Mouse (Mus musculus) NIH3T3 (cell line): ENCODE data around the gene Ppm1h.

Experiments used
- DNase-seq: peaks from one replicate; pipeline ENCODE4 v3.0.0-alpha.2; 2012; ENCODE audit warnings: low read depth

Ppm1h gene

DNA sequence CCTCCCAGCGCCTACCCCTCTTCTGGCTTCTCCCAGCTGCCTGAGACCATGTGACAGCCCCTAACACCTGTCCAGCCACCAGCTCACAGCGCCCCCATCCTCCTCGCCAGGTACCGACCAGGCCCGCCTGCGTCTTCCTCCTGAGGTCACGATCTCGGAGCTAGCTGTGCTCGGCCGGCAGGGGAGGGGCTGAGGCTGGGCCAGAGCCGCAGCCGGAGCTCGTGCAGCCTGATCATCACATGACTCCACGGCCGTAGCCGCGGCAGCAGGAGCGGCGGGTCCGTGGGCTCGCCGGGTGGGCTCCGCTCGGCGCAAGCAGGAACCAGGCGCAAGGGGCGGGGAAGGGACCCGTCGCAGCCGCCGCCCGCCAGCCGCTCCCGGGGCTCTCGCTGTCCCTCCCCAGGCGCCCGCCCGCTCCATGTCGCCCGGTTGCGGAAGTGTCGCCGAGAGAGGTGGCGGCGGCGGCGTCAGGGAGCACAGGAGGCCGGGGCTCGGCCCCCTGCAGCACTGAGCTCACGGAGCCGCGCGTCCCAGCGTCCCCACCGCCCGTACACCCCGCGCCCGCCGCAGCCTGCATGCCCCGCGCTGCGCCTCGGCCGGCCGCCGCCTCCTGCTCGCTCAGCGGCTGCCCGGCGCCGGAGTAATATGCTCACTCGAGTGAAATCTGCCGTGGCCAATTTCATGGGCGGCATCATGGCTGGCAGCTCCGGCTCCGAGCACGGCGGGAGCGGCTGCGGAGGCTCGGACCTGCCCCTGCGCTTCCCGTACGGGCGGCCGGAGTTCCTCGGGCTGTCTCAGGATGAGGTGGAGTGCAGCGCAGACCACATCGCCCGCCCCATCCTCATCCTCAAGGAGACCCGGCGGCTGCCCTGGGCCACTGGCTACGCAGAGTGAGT lies at the start of gene Ppm1h:
Ppm1h (plus strand) TSS at position 222 of the 896 bp plus-strand sequence.
- peak; percentile 29 for DNase-seq

DNA sequence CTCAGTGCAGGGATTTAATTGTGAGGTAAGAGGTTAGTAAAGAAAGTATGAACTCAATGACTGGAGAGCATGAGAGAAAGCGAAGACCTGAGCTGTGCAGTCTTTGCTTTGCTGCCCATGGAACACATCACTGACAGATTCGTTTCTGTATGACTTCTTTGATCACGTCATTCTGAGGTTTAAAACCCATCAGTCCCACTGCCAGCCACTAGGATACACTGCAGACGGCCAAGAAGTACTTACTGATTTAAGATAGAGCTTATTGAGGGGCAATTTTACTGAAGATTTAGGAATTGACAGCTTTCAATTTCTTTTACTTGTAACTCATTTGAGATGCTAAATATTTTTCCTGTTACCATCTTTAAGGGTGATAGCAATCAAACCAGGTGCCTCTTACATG lies 49.6 kb upstream of the Ppm1h start:
- no peak for DNase-seq

DNA sequence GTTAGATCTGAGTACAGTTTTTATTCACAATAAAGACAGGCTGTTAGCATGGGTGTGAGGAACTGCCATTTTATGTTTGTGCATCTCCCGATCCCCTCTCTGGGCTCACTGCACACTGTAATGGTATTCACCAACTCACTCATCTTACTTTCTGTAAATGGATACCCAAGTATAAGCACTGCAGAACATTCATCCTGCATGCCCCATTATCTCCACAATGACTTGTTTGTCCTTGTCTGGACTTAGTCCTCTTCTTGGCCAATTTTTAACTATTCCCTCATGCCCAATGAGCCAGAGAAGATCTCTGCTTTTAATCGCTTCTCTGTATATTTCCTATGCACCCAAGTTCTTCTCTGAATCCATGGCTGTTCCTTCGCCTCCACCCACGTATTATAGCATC lies 38.7 kb upstream of the Ppm1h start:
- no peak for DNase-seq

DNA sequence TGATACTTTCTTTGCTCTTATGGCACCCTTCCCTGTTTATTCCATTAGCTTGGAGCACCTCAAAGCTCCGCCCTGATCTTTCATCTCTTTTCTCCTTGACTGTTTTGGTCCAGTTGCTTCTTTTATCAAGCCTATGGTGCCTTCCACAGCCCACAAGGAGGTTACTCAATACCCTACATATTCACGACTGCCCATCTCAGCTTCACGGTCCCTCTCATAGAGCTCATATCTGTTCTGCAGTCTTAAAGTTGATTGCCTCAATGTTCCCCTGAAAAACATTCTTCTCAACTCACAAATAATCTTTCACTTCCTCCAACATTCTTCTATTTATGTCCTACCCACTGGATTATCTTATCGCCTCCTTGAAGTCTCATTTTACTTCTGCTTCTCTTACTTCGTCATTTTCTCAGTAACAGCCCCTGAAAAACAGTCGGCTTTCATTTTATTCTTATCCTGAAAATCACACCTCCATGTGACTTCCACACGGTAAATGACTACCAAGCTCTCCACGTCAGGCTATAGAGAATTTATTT lies 37.2 kb upstream of the Ppm1h start:
- DNase-seq = no peak

DNA sequence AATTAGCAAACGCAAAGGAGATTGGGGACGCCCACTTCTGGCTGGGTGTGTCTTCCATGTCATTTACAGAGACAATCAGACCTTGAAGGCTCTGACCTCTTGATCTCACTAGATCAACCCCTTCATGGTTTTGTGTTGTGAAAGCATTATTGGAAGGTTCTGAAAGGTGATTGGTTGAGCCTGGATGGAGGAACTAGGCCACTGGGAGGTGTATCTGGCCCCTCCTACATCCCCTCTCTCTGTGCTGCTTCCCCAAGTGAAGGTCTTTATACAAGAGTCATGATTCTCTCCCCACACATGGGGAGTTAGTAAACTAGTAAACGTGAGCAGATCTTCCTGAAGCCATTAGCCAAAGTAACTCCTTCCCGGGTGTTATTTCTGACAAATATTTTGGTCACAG lies 36.4 kb upstream of the Ppm1h start:
- DNase-seq = no peak

DNA sequence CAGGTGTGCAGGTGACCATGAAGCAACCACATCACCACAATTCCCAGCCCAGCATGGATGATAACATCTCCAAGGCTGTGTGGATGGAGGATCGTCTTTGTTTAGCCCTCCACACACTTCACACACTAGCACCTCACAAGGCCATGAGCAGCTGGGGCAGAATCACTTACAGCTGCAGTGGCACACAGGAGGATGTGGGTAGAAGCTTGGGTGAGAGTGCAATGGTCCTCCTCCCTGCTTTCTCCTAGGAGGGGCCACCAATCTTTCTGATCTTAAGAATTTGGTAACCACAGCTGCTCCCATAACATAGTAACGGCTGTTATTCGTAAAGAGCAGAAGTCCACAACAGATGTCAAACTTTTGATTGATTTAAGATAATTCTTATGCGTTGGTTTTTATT lies 26.6 kb upstream of the Ppm1h start:
- DNase-seq = no peak

DNA sequence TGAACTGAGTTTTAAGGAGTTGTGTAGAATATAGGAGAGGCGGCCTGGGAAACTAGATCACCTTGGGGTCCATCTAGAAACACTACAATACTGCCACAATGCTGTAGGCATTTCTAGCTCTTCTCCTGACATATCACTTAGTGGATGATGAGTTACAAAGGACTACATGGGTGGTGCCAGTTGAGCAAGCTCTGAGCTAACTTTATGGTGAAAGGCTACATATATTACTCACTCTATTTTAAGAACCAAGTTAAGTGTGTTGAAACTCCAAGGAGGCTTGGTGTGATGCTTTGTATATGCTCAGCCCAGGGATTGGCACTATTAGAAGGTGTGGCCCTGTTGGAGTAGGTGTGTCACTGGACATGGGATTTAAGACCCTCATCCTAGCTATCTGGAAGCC lies 26.0 kb upstream of the Ppm1h start:
- no peak for DNase-seq

DNA sequence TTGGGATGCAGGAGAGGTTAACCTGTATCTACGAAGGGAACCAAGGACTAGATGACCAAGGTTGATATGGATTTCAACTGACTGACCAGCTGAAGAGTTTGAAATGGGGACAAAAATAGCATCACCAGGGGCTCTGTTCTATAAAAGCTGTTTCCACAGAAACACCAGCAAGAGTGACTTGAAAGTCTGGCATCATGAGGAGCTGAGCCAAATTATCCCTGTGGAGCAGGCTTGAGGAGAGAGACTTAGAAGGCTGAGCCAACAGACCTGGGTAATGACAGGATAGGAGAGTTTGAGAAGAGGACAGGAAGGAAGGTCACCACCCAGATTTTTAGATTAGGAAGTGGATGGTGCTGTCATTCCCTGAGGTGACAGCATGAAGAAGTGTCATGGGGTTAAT lies 12.9 kb upstream of the Ppm1h start:
- DNase-seq = no peak

DNA sequence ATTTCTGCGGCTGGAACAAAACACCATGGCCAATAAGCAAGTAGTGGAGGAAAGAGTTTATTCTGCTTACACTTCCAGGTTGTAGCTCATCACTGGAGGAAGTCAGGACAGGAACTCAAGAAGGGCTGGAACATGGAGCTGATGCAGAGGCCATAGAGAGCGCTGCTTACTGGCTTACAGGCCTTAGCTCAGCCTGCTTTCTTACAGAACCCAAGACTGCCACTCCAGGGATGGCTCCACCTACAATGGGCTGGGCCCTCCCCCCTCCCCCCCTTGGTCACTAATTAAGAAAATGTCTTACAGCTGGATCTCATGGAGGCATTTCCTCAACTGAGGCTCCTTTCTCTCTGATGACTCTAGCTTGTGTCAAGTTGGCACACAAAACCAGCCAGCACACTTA lies 7.3 kb upstream of the Ppm1h start:
- no peak for DNase-seq

DNA sequence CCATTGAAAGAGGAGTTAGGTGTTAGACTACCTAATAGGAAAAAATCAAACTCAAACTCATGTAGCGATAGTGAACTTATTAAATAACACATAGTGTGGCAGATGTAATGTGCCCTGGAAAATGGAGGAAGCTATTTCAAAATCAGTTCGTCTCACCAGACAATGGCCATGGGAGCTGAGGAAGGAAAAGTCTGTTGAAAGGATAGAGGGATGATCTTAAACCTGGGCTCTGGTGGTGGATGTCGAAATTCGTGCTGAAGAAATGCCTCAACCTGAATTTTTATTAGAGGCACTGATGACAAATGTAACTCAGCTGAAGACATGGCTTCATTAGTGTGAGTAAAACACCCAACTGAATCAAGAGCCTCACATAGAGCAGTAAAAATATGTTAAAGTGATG lies 6.5 kb upstream of the Ppm1h start:
- DNase-seq = no peak

DNA sequence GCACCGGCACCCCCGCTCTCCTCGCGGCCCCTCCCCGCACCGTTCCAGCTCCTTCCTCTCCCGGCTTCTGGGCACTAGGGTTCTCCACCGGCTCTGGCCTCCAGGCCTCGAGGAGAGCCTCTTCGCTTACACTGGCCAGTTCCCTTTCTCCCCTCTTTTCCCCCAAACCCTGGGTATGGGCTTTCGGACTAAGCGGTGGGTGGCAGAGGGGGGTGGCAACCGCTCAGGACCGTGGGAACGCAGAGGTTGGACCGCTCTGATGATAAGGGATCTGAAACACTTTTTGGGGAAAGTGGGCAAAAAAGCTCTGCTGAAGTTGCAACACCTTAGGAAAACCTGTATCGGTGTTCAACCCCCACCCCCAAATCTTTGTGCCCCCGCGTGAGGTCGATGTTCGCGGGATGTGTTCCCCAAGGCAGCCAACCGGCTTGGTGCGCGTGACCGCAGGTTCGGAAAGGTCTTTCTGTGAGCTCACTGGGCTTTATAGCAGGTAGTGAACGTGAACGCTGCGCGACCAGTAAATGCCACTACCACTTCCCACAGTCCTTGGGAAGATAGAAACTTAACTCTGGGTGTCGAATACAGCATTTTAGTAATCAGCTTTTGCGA lies 979 bp downstream of the Ppm1h start:
- DNase-seq = peak; percentile 11

DNA sequence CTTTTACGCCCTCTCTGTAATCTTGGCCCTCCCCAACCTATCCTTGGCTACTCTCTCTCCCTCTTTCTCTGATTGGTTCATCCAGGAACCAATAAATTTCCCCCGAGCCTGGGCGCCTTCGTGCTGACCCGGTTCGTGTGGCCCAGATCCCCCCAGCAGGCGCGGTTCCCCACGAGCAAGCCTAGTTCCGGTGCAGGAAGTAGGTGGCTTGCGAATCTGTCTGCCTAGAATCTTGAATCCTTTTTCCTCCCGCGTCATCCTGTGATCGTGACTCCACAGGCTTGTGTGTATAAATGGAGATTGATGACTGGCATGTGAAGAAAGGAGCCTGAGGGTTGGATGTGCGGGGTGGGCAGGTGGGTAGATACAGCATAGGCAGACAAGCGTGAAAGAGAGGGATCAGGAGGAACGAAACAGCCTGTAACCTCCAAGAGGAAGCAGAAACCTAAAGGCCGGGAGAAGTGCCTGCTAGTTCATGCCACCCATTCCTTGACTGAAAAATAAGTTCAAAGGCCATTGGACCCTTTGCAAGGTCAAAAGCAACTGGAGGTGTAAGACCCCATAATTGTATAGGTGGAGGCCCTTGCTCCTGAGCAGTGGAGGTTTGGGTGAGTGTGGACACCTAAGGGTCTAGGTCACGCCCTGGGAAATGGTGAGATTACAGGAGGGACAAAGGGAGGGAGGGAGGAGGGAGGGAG lies 2.0 kb downstream of the Ppm1h start:
- DNase-seq = no peak

DNA sequence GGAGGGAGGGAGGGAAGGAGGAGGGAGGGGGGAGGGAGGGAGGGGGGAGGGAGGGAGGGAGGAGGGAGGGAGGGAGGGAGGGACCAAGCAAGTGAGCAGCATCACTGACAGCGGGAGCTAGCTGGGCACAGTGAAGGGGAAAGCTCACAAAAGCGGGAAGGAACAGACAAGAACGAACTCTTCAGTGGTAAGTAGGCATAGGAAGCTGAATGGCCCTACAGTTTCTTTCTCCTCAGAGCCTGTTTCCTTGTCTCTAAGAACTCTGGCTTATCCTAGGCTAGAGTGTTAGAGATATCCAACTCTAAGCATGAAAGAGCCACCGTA lies 2.5 kb downstream of the Ppm1h start:
- no peak for DNase-seq

DNA sequence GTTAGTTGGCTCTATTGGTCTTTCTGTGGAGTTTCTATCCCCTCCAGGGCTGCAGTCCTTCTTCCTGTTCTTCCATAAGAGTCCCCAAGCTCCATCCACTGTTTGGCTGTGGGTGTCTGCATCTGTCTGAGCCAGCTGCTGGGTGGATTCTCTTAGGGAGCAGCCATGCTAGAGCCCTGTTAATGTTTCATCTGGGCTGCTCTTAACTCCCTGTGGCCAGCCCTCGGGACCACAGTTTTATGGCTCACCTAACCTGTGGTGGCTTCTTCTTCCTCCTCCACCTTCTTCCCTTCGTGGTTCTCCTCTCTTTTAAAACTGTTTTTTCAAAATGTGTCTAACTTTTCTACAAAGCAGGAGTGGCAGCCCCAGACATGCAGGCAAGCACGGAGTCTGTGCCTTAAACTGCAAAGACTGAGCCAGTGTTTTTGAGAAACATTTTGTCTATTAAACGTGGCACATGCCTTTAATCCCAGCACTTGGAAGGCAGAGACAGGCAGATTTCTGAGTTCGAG lies 5.3 kb downstream of the Ppm1h start:
- no peak for DNase-seq

DNA sequence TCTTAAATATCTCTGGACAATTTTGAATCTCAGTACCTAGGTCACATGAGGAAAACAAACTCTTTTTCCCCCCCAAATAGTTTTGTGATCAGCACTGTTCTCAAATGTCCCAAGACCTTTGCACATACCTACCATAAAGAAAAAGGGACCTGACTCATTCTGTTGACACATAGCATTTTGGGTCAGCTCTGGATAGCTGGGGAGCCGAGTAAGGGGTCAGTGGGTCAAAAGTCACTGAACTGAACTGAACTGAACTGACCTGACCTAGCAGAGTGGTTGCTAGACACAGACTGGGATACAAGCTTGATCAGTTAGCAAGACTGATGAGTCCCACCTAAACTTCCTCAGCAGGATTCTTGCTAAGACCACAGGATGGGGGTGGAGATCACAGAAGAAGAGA lies 6.7 kb downstream of the Ppm1h start:
- DNase-seq = no peak

DNA sequence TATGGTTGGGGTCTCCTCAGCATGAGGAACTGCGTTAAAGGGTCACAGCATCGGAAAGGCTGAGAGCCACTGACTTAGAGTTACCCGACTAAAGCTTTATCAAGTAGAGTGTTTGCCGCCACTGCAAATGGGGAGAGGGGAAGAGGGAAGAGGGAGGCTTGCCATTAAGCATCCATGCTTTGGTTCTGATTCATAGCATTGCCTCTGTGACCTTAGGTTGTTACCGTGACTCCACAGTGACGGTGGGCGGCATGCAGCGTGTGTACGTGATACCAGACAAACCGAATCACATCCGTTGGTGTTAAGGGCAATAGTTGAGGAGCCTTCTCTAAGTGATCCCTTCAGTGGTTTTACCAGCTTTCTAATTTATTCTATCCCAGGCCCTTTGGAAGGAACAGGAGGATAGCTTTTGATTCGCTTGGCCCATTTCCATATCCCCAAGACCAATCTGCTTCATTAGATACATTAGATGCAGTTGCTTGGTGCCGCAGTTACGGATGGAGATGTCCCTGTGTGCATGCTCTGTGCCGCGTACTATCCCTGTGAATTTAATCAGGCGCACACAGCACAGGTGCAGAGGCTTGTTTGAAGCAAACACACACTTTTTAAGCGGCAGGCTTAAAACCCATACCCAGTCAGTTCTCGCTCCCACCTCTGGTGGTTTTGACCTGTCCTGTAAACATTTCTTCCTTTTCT lies 7.4 kb downstream of the Ppm1h start:
- no peak for DNase-seq

DNA sequence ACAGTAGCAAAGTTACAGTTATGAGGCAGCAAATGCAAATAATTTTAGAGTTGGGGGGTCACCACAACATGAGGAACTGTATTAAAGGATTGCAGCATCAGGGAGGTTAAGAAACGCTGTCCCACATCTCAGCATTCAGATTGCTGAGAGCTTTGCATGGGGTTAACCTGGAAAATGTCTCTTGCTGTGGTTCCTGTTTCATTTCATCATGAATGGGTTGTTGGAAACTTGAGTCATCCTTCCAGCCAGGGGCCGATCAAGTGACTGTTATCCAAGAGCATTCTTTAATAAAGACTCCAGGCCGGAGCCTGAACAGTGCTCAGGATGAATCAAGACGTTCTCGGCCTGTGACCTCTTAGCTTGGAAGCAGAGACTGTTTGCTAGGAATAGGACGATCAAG lies 12.1 kb downstream of the Ppm1h start:
- DNase-seq = peak; percentile 35

DNA sequence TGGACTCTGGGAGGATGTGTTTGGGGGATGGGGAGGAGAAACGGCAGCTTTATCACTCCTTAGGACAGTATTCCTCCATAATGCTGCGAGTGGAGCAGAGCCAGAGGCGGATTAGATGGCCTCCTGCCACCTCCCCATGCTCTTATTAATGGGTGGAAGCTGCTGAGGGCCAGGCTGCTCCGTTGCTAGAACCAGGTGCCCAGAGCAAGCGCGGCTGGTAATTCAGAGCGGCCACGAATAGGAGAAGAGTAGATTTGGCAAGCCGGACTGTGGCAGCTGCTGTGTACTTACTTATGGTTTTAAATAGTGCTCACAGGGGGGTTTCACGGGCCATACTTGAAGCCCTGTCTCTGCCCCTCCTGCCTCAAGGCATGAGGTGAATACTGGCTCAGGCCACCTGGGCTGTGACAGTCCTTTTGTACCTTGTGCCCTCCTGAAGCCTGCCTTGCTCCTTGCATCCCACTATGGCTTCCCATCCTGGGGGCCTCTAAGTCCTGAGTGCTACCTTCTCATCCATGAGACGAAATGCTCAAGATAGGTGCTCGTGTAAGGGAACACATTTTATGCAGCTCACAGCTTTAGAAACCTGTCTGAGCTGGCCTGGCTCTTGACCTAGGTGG lies 14.7 kb downstream of the Ppm1h start:
- DNase-seq = no peak

DNA sequence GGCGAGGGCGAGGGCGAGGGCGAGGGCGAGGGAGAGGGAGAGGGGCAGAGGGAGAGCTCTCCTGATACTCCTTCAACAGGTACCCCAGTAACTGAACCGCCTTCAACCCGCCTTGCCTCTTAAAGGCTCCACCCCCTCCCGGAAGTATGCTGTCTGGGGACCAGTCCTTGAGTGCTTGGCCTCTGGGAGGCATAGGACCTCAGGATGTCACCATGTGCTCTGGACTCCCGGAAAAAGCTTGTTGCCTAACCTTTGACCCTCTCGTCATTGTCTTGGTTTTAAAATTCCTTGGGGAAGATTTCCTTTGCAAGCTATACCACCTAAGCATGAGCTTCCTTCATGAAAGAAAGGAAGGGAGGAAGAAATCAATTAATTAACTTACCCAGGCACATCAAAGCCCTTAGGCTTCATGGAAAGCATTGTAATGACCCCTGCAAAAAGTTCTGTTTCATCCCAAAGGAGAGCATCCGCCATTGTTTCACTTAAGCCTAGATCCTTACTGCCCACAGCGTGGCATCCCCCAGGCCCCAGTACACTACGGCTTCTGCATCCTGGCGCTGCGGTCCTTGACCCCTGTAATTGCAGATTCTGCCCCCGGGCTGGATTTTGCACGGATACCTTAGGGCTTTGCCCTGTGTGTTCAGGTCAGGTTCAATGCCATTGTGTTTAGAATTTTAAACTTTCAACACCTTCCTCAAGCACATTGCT lies 15.5 kb downstream of the Ppm1h start:
- no peak for DNase-seq

DNA sequence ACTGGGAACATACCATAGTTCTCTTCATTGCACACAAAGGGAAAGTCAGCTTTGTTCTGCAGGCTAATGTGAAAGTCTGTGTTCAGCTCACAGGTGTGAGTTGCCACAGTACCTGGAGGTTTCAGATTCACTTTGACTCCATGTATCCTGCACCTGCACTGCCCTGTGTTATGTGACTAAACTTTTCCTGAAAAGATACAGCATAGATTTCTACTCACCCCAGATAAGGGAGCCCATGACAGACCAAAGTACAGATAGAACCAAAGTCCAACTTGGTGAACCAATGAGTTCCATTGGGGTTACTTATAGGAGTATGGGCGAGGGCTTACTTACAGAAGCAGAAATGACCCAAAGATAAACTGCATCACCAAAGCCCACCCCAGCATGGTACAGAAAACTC lies 17.8 kb downstream of the Ppm1h start:
- no peak for DNase-seq

DNA sequence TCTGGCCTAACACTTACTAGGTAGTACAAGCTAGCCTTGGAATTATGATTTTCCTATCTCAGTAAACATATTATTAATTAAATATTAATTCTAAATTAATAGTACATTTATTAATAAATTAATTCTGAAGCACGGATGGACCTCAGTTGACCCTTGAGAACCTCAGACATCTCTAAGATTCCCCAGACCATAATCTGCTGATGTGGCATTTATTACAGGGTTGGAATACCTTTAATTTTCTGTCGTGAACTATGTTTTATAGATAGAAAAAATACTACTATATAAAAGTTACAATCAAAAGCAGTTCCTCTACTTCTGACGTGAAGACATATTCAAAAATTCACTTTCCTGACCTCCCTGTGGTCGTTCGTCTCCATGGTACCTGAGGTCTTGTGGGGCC lies 19.8 kb downstream of the Ppm1h start:
- DNase-seq = no peak
